Mouse (Mus musculus): ENCODE measurements around the gene Etl4.
"Not testable (repeated sequence)": the region's sequence is repeated elsewhere in the genome, so short reads cannot be mapped to it uniquely, and the experiment has no call there.

Etl4 gene

GRCm38 (mm10) chr2:20302517-20302916, 392.9 kb downstream of the Etl4 start:
- DNase-seq (ENCODE audit: low spot score): no peak

GRCm38 (mm10) chr2:20324954-20325353, 415.4 kb downstream of the Etl4 start:
- DNase-seq (ENCODE audit: low spot score): no peak

GRCm38 (mm10) chr2:20336176-20336575, 426.6 kb downstream of the Etl4 start:
- no peak for DNase-seq (ENCODE audit: low spot score)

- no peak for DNase-seq (ENCODE audit: low spot score)
Observed at GRCm38 (mm10) chr2:20339016-20339734, 429.6 kb downstream of the Etl4 start.

- DNase-seq (ENCODE audit: low spot score): no peak
Observed at GRCm38 (mm10) chr2:20339919-20340318, 430.3 kb downstream of the Etl4 start.

GRCm38 (mm10) chr2:20346873-20347272, 437.3 kb downstream of the Etl4 start:
- DNase-seq (ENCODE audit: low spot score): no peak

GRCm38 (mm10) chr2:20349268-20349667, 439.7 kb downstream of the Etl4 start:
- no peak for DNase-seq (ENCODE audit: low spot score)

- DNase-seq (ENCODE audit: low spot score): no peak
Observed at GRCm38 (mm10) chr2:20352796-20353195, 443.2 kb downstream of the Etl4 start.

- no peak for DNase-seq (ENCODE audit: low spot score)
Observed at GRCm38 (mm10) chr2:20377026-20377425, 467.4 kb downstream of the Etl4 start.

- not testable (repeated sequence) for DNase-seq (ENCODE audit: low spot score)
Observed at GRCm38 (mm10) chr2:20380874-20381273, 471.3 kb downstream of the Etl4 start.

- DNase-seq (ENCODE audit: low spot score): no peak
Observed at GRCm38 (mm10) chr2:20394083-20394482, 484.5 kb downstream of the Etl4 start.

GRCm38 (mm10) chr2:20396978-20397377, 487.4 kb downstream of the Etl4 start:
- no peak for DNase-seq (ENCODE audit: low spot score)

- DNase-seq (ENCODE audit: low spot score): no peak
Observed at GRCm38 (mm10) chr2:20400556-20400955, 491.0 kb downstream of the Etl4 start.

GRCm38 (mm10) chr2:20404395-20404794, 494.8 kb downstream of the Etl4 start:
- DNase-seq (ENCODE audit: low spot score): no peak

- no peak for DNase-seq (ENCODE audit: low spot score)
Observed at GRCm38 (mm10) chr2:20407101-20407500, 497.5 kb downstream of the Etl4 start.

- DNase-seq (ENCODE audit: low spot score): no peak
Observed at GRCm38 (mm10) chr2:20414856-20415255, 505.3 kb downstream of the Etl4 start.

GRCm38 (mm10) chr2:20416934-20417614, 507.5 kb downstream of the Etl4 start:
- DNase-seq (ENCODE audit: low spot score): no peak

GRCm38 (mm10) chr2:20417998-20418397, 508.4 kb downstream of the Etl4 start:
- no peak for DNase-seq (ENCODE audit: low spot score)

- DNase-seq (ENCODE audit: low spot score): no peak
Observed at GRCm38 (mm10) chr2:20419975-20420374, 510.4 kb downstream of the Etl4 start.

- no peak for DNase-seq (ENCODE audit: low spot score)
Observed at GRCm38 (mm10) chr2:20422275-20422674, 512.7 kb downstream of the Etl4 start.

- no peak for DNase-seq (ENCODE audit: low spot score)
Observed at GRCm38 (mm10) chr2:20433656-20434055, 524.1 kb downstream of the Etl4 start.

- no peak for DNase-seq (ENCODE audit: low spot score)
Observed at GRCm38 (mm10) chr2:20435530-20435929, 526.0 kb downstream of the Etl4 start.

- DNase-seq (ENCODE audit: low spot score): no peak
Observed at GRCm38 (mm10) chr2:20442731-20443130, 533.2 kb downstream of the Etl4 start.
